ENCODE assay signal across 17 mouse cellular contexts in genomic region chr15:74128811-74129210, GRCm38 (mm10).
DNase-seq lines count a peak whose midpoint lies in the region; ATAC-seq and TF ChIP-seq lines count a peak whose summit lies in the region.
"Had no signal": no experiment of that assay in that cellular context is flagged by ENCODE, and none has a peak within 500 bp of the region (broad histone marks: within the 10 kb centered on the region; RNA-seq: fewer than 3 reads in every experiment).

No protein-coding gene starts in this region.

- H3K4me2 ChIP-seq in intestine, embryonic 14.5 days (ENCODE audit: low read length), result no peak overlapping the region
- H3K4me2 ChIP-seq in intestine, postnatal 0 days (replicated peaks; ENCODE audit: low read depth), result no peak overlapping the region
- peak overlapping the region; percentile 16; the same call in 1 of the 2 replicates for H3K4me2 ChIP-seq in intestine, embryonic 15.5 days (replicated peaks)
- H3K4me2 ChIP-seq in liver, embryonic 12.5 days, result peak overlapping the region; percentile 17
- peak overlapping the region; percentile 9; the same call in 1 of the 2 replicates for H3K4me2 ChIP-seq in liver, embryonic 16.5 days (ENCODE audit: low read depth, low read length)
- H3K4me2 ChIP-seq in forebrain, embryonic 12.5 days, result no peak overlapping the region
- H3K4me2 ChIP-seq: heart, embryonic 12.5 days had no signal

- no peak overlapping the region for H3K27ac ChIP-seq in intestine, embryonic 14.5 days (ENCODE audit: low read depth)
- no peak overlapping the region for H3K27ac ChIP-seq in intestine, postnatal 0 days (ENCODE audit: low read depth, low read length)
- H3K27ac ChIP-seq in intestine, embryonic 15.5 days, result no peak overlapping the region
- no peak overlapping the region for H3K27ac ChIP-seq in liver, embryonic 12.5 days
- no peak overlapping the region for H3K27ac ChIP-seq in liver, embryonic 16.5 days (ENCODE audit: low read length)
- no peak overlapping the region for H3K27ac ChIP-seq in forebrain, embryonic 12.5 days
- H3K27ac ChIP-seq: gastrocnemius, adult 2 months had no signal

- no peak overlapping the region for H3K4me3 ChIP-seq in intestine, embryonic 14.5 days (ENCODE audit: low read depth, low read length)
- no peak overlapping the region for H3K4me3 ChIP-seq in intestine, postnatal 0 days (ENCODE audit: low read depth, low read length)
- H3K4me3 ChIP-seq in intestine, embryonic 15.5 days (replicated peaks), result no peak overlapping the region
- no peak overlapping the region for H3K4me3 ChIP-seq in liver, embryonic 12.5 days
- no peak overlapping the region for H3K4me3 ChIP-seq in liver, embryonic 16.5 days (ENCODE audit: low read depth, low read length)
- H3K4me3 ChIP-seq in forebrain, embryonic 12.5 days (replicated peaks), result no peak overlapping the region
- H3K4me3 ChIP-seq: gastrocnemius, adult 2 months; heart, embryonic 12.5 days had no signal

- DNase-seq in intestine, embryonic 14.5 days (ENCODE audit: low spot score), result no peak
- DNase-seq in MN1 (ENCODE audit: low spot score), result no peak
- DNase-seq: adrenal gland, postnatal 25 days; cerebellum, adult 18-20 months; cerebellum, adult 9-11 months; cerebellum, postnatal 36 days; gastrocnemius, adult 2 months; gastrocnemius, postnatal 25 days had no signal

- no peaks in the 10 kb centered on the region for H3K36me3 ChIP-seq in intestine, embryonic 14.5 days (ENCODE audit: control insufficient read depth, insufficient read depth, low read length)
- no peaks in the 10 kb centered on the region for H3K36me3 ChIP-seq in intestine, postnatal 0 days (ENCODE audit: control insufficient read depth, insufficient read depth)
- H3K36me3 ChIP-seq in intestine, embryonic 15.5 days, result no peaks in the 10 kb centered on the region
- no peaks in the 10 kb centered on the region for H3K36me3 ChIP-seq in liver, embryonic 12.5 days
- H3K36me3 ChIP-seq in liver, embryonic 16.5 days (ENCODE audit: control insufficient read depth, insufficient read depth), result no peaks in the 10 kb centered on the region
- no peaks in the 10 kb centered on the region for H3K36me3 ChIP-seq in forebrain, embryonic 12.5 days (replicated peaks)
- H3K36me3 ChIP-seq: heart, embryonic 12.5 days had no signal

- TF ChIP-seq CTCF in intestine, postnatal 0 days (IDR thresholded peaks at IDR 0.05; ENCODE audit: low read depth), result no peak

- H3K9ac ChIP-seq in intestine, embryonic 14.5 days (ENCODE audit: low read length), result no peak overlapping the region
- no peak overlapping the region for H3K9ac ChIP-seq in intestine, postnatal 0 days (ENCODE audit: low read depth, low read length)
- no peak overlapping the region for H3K9ac ChIP-seq in intestine, embryonic 15.5 days
- no peak overlapping the region for H3K9ac ChIP-seq in liver, embryonic 12.5 days
- no peak overlapping the region for H3K9ac ChIP-seq in liver, embryonic 16.5 days (ENCODE audit: low read depth, low read length)
- no peak overlapping the region for H3K9ac ChIP-seq in forebrain, embryonic 12.5 days
- H3K9ac ChIP-seq: heart, embryonic 12.5 days had no signal

- WGBS in intestine, embryonic 14.5 days, result 62% methylated on average over 12 of the region's 12 CpGs
- WGBS in intestine, postnatal 0 days, result 35% methylated on average over 12 of the region's 12 CpGs
- 36% methylated on average over 12 of the region's 12 CpGs for WGBS in intestine, embryonic 15.5 days
- WGBS in liver, embryonic 12.5 days (ENCODE audit: insufficient replicate concordance), result 51% methylated on average over 12 of the region's 12 CpGs
- WGBS in liver, embryonic 16.5 days (ENCODE audit: insufficient replicate concordance), result 47% methylated on average over 12 of the region's 12 CpGs
- 68% methylated on average over 12 of the region's 12 CpGs for WGBS in forebrain, embryonic 12.5 days

- no peaks in the 10 kb centered on the region for H3K9me3 ChIP-seq in intestine, embryonic 14.5 days (ENCODE audit: control insufficient read depth, low read length)
- H3K9me3 ChIP-seq in intestine, postnatal 0 days (ENCODE audit: control insufficient read depth), result no peaks in the 10 kb centered on the region
- no peaks in the 10 kb centered on the region for H3K9me3 ChIP-seq in intestine, embryonic 15.5 days
- H3K9me3 ChIP-seq in liver, embryonic 12.5 days (replicated peaks), result no peaks in the 10 kb centered on the region
- no peaks in the 10 kb centered on the region for H3K9me3 ChIP-seq in liver, embryonic 16.5 days (replicated peaks; ENCODE audit: control insufficient read depth, low read length)
- no peaks in the 10 kb centered on the region for H3K9me3 ChIP-seq in forebrain, embryonic 12.5 days
- H3K9me3 ChIP-seq: heart, embryonic 12.5 days had no signal

- no peaks in the 10 kb centered on the region for H3K4me1 ChIP-seq in intestine, embryonic 14.5 days (replicated peaks; ENCODE audit: control insufficient read depth, insufficient read depth, low read length)
- no peaks in the 10 kb centered on the region for H3K4me1 ChIP-seq in intestine, postnatal 0 days (replicated peaks; ENCODE audit: control insufficient read depth, insufficient read depth, low read length)
- H3K4me1 ChIP-seq in intestine, embryonic 15.5 days (replicated peaks), result peaks cover 5% of the 10 kb centered on the region; the same call in 1 of the 2 replicates
- no peaks in the 10 kb centered on the region for H3K4me1 ChIP-seq in liver, embryonic 12.5 days
- no peaks in the 10 kb centered on the region; the same call in 1 of the 2 replicates for H3K4me1 ChIP-seq in liver, embryonic 16.5 days (ENCODE audit: control insufficient read depth, low read depth, low read length)
- 0 out of 2 replicates have a peak, but pooled peaks cover 6% of the 10 kb centered on the region for H3K4me1 ChIP-seq in forebrain, embryonic 12.5 days
- H3K4me1 ChIP-seq: heart, embryonic 12.5 days had no signal

- no peaks in the 10 kb centered on the region for H3K27me3 ChIP-seq in intestine, embryonic 14.5 days (replicated peaks; ENCODE audit: control insufficient read depth, insufficient read depth, low read length)
- H3K27me3 ChIP-seq in intestine, postnatal 0 days (replicated peaks; ENCODE audit: control insufficient read depth, insufficient read depth, low read length), result no peaks in the 10 kb centered on the region
- H3K27me3 ChIP-seq in intestine, embryonic 15.5 days (replicated peaks), result no peaks in the 10 kb centered on the region
- no peaks in the 10 kb centered on the region for H3K27me3 ChIP-seq in liver, embryonic 12.5 days (replicated peaks)
- no peaks in the 10 kb centered on the region for H3K27me3 ChIP-seq in liver, embryonic 16.5 days (ENCODE audit: control insufficient read depth, insufficient read depth, low read depth, low read length)
- no peaks in the 10 kb centered on the region for H3K27me3 ChIP-seq in forebrain, embryonic 12.5 days

- ATAC-seq in intestine, embryonic 14.5 days (replicated peaks; ENCODE audit: low FRiP score, low TSS enrichment, low read depth), result peak; percentile 89
- no peak for ATAC-seq in intestine, postnatal 0 days
- peak; percentile 92 for ATAC-seq in intestine, embryonic 15.5 days
- ATAC-seq in liver, embryonic 12.5 days, result peak; percentile 65
- ATAC-seq in liver, embryonic 16.5 days (ENCODE audit: low read depth), result peak; percentile 69
- no peak for ATAC-seq in forebrain, embryonic 12.5 days (ENCODE audit: low FRiP score)
- ATAC-seq: activated CD4-positive, CD25-positive, alpha-beta regulatory T cell, adult 4 months; forebrain, embryonic 14.5 days; Patski had no signal

Comparison
In these comparisons a context has a peak if more than half of its experiments do, and no peak if none do; other contexts are left out.
1. ATAC-seq: peak in intestine, embryonic 14.5 days (single experiment), intestine, embryonic 15.5 days (single experiment), liver, embryonic 12.5 days (single experiment) and liver, embryonic 16.5 days (single experiment); none in intestine, postnatal 0 days (single experiment) and forebrain, embryonic 12.5 days (single experiment).
2. H3K4me2 ChIP-seq: peak in intestine, embryonic 15.5 days (single experiment), liver, embryonic 12.5 days (single experiment) and liver, embryonic 16.5 days (single experiment); none in intestine, embryonic 14.5 days (single experiment), intestine, postnatal 0 days (single experiment) and forebrain, embryonic 12.5 days (single experiment).